Mouse (Mus musculus): ENCODE results near the gene Ctbs. TPM values are rescaled to one million over a fixed set of nuclear protein-coding genes. Genes with fewer than 3 reads are reported as not detected.

The Ctbs gene
- polyA plus RNA-seq, 1 experiment from 2014 or later = 11.3 TPM

GRCm38 (mm10) chr3:146451375-146451774 lies 1.8 kb downstream of the Ctbs start:
- Histone ChIP-seq H3K9ac (ENCODE audit: low read length) (no peak overlapping the region), H3K36me3 (ENCODE audit: control insufficient read depth, insufficient read depth, low read length) (peaks cover 10% of the 10 kb centered on the region), H3K4me3 (ENCODE audit: control insufficient read depth in 1 of 2, insufficient read depth in 1 of 2, low read depth in 1 of 2, low read length in 2 of 2) (no peak overlapping the region), H3K9me3 (ENCODE audit: control insufficient read depth, low read length) (no peaks in the 10 kb centered on the region), H3K27ac (replicated peaks in 1 of 2; ENCODE audit: control insufficient read depth in 1 of 2, insufficient read depth in 1 of 2, low read depth in 2 of 2, low read length in 2 of 2) (no peak overlapping the region), H3K4me2 (ENCODE audit: low read length) (peak overlapping the region; percentile 79), H3K27me3 (ENCODE audit: control insufficient read depth, insufficient read depth, low read length) (no peaks in the 10 kb centered on the region), H3K4me1 (ENCODE audit: control insufficient read depth in 2 of 2, insufficient read depth in 2 of 2, low read length in 2 of 2) (peaks cover 0 to 2% of the 10 kb centered on the region in 2 experiments; a peak in 1 of 4 replicates)
- ATAC-seq (ENCODE audit: insufficient number of reproducible peaks, insufficient read depth, low FRiP score, low read depth) = no peak
- 86% methylated on average over 5 of the region's 5 CpGs for WGBS

- Histone ChIP-seq H3K27me3 (ENCODE audit: control insufficient read depth, insufficient read depth, low read length) (no peaks in the 10 kb centered on the region), H3K4me2 (ENCODE audit: low read length) (no peak overlapping the region), H3K4me1 (ENCODE audit: control insufficient read depth in 2 of 2, insufficient read depth in 2 of 2, low read length in 2 of 2) (no peaks in the 10 kb centered on the region), H3K27ac (replicated peaks in 1 of 2; ENCODE audit: control insufficient read depth in 1 of 2, insufficient read depth in 1 of 2, low read depth in 2 of 2, low read length in 2 of 2) (no peak overlapping the region), H3K9me3 (ENCODE audit: control insufficient read depth, low read length) (no peaks in the 10 kb centered on the region), H3K9ac (ENCODE audit: low read length) (no peak overlapping the region), H3K4me3 (ENCODE audit: control insufficient read depth in 1 of 2, insufficient read depth in 1 of 2, low read depth in 1 of 2, low read length in 2 of 2) (no peak overlapping the region), H3K36me3 (ENCODE audit: control insufficient read depth, insufficient read depth, low read length) (peaks cover 18% of the 10 kb centered on the region)
- no peak for ATAC-seq (ENCODE audit: insufficient number of reproducible peaks, insufficient read depth, low FRiP score, low read depth)
- 44% methylated on average over 2 of the region's 2 CpGs for WGBS
These were observed 13.3 kb downstream of the Ctbs start for GRCm38 (mm10) chr3:146462939-146463338.

- H3K4me3 ChIP-seq (ENCODE audit: control insufficient read depth in 1 of 2, insufficient read depth in 1 of 2, low read depth in 1 of 2, low read length in 2 of 2) = no peak overlapping the region
- no peaks in the 10 kb centered on the region for H3K9me3 ChIP-seq (ENCODE audit: control insufficient read depth, low read length)
- no peak for ATAC-seq (ENCODE audit: insufficient number of reproducible peaks, insufficient read depth, low FRiP score, low read depth)
- H3K9ac ChIP-seq (ENCODE audit: low read length) = no peak overlapping the region
- no peaks in the 10 kb centered on the region for H3K27me3 ChIP-seq (ENCODE audit: control insufficient read depth, insufficient read depth, low read length)
- H3K4me1 ChIP-seq (ENCODE audit: control insufficient read depth in 2 of 2, insufficient read depth in 2 of 2, low read length in 2 of 2) = no peaks in the 10 kb centered on the region
- WGBS = 75% methylated on average over 2 of the region's 2 CpGs
- H3K36me3 ChIP-seq (ENCODE audit: control insufficient read depth, insufficient read depth, low read length) = 0 out of 2 replicates have a peak, but pooled peaks cover 4% of the 10 kb centered on the region
- H3K4me2 ChIP-seq (ENCODE audit: low read length) = no peak overlapping the region
- H3K27ac ChIP-seq (replicated peaks in 1 of 2; ENCODE audit: control insufficient read depth in 1 of 2, insufficient read depth in 1 of 2, low read depth in 2 of 2, low read length in 2 of 2) = no peak overlapping the region
These were observed 19.6 kb downstream of the Ctbs start for GRCm38 (mm10) chr3:146469226-146469625.

GRCm38 (mm10) chr3:146472657-146473056 lies 23.1 kb downstream of the Ctbs start:
- Histone ChIP-seq H3K4me1 (ENCODE audit: control insufficient read depth in 2 of 2, insufficient read depth in 2 of 2, low read length in 2 of 2) (no peaks in the 10 kb centered on the region), H3K9me3 (ENCODE audit: control insufficient read depth, low read length) (no peaks in the 10 kb centered on the region), H3K9ac (ENCODE audit: low read length) (no peak overlapping the region), H3K4me3 (ENCODE audit: control insufficient read depth in 1 of 2, insufficient read depth in 1 of 2, low read depth in 1 of 2, low read length in 2 of 2) (no peak overlapping the region), H3K4me2 (ENCODE audit: low read length) (no peak overlapping the region), H3K27ac (replicated peaks in 1 of 2; ENCODE audit: control insufficient read depth in 1 of 2, insufficient read depth in 1 of 2, low read depth in 2 of 2, low read length in 2 of 2) (no peak overlapping the region), H3K36me3 (ENCODE audit: control insufficient read depth, insufficient read depth, low read length) (no peaks in the 10 kb centered on the region), H3K27me3 (ENCODE audit: control insufficient read depth, insufficient read depth, low read length) (no peaks in the 10 kb centered on the region)
- WGBS = 71% methylated on average over 4 of the region's 4 CpGs
- no peak for ATAC-seq (ENCODE audit: insufficient number of reproducible peaks, insufficient read depth, low FRiP score, low read depth)

GRCm38 (mm10) chr3:146473741-146474140 lies 24.1 kb downstream of the Ctbs start:
- H3K9me3 ChIP-seq (ENCODE audit: control insufficient read depth, low read length) = no peaks in the 10 kb centered on the region
- no peak overlapping the region for H3K4me2 ChIP-seq (ENCODE audit: low read length)
- H3K36me3 ChIP-seq (ENCODE audit: control insufficient read depth, insufficient read depth, low read length) = no peaks in the 10 kb centered on the region
- ATAC-seq (ENCODE audit: insufficient number of reproducible peaks, insufficient read depth, low FRiP score, low read depth) = no peak
- no peaks in the 10 kb centered on the region for H3K27me3 ChIP-seq (ENCODE audit: control insufficient read depth, insufficient read depth, low read length)
- no peaks in the 10 kb centered on the region for H3K4me1 ChIP-seq (ENCODE audit: control insufficient read depth in 2 of 2, insufficient read depth in 2 of 2, low read length in 2 of 2)
- H3K9ac ChIP-seq (ENCODE audit: low read length) = no peak overlapping the region
- no peak overlapping the region for H3K27ac ChIP-seq (replicated peaks in 1 of 2; ENCODE audit: control insufficient read depth in 1 of 2, insufficient read depth in 1 of 2, low read depth in 2 of 2, low read length in 2 of 2)
- no peak overlapping the region for H3K4me3 ChIP-seq (ENCODE audit: control insufficient read depth in 1 of 2, insufficient read depth in 1 of 2, low read depth in 1 of 2, low read length in 2 of 2)

- WGBS = 85% methylated on average over 3 of the region's 3 CpGs
- no peak overlapping the region for H3K27ac ChIP-seq (replicated peaks in 1 of 2; ENCODE audit: control insufficient read depth in 1 of 2, insufficient read depth in 1 of 2, low read depth in 2 of 2, low read length in 2 of 2)
- ATAC-seq (ENCODE audit: insufficient number of reproducible peaks, insufficient read depth, low FRiP score, low read depth) = no peak
- H3K4me3 ChIP-seq (ENCODE audit: control insufficient read depth in 1 of 2, insufficient read depth in 1 of 2, low read depth in 1 of 2, low read length in 2 of 2) = no peak overlapping the region
- no peaks in the 10 kb centered on the region for H3K36me3 ChIP-seq (ENCODE audit: control insufficient read depth, insufficient read depth, low read length)
- no peak overlapping the region for H3K9ac ChIP-seq (ENCODE audit: low read length)
- no peak overlapping the region for H3K4me2 ChIP-seq (ENCODE audit: low read length)
- no peaks in the 10 kb centered on the region for H3K9me3 ChIP-seq (ENCODE audit: control insufficient read depth, low read length)
- H3K27me3 ChIP-seq (ENCODE audit: control insufficient read depth, insufficient read depth, low read length) = no peaks in the 10 kb centered on the region
- no peaks in the 10 kb centered on the region for H3K4me1 ChIP-seq (ENCODE audit: control insufficient read depth in 2 of 2, insufficient read depth in 2 of 2, low read length in 2 of 2)
These were observed 24.8 kb downstream of the Ctbs start for GRCm38 (mm10) chr3:146474428-146474827.

GRCm38 (mm10) chr3:146482044-146482443 lies 32.4 kb downstream of the Ctbs start:
- no peak for ATAC-seq (ENCODE audit: insufficient number of reproducible peaks, insufficient read depth, low FRiP score, low read depth)
- H3K27ac ChIP-seq (replicated peaks in 1 of 2; ENCODE audit: control insufficient read depth in 1 of 2, insufficient read depth in 1 of 2, low read depth in 2 of 2, low read length in 2 of 2) = no peak overlapping the region
- H3K4me1 ChIP-seq (ENCODE audit: control insufficient read depth in 2 of 2, insufficient read depth in 2 of 2, low read length in 2 of 2) = no peaks in the 10 kb centered on the region
- no peaks in the 10 kb centered on the region for H3K9me3 ChIP-seq (ENCODE audit: control insufficient read depth, low read length)
- WGBS = 64% methylated on average over 2 of the region's 2 CpGs
- no peaks in the 10 kb centered on the region for H3K27me3 ChIP-seq (ENCODE audit: control insufficient read depth, insufficient read depth, low read length)
- H3K36me3 ChIP-seq (ENCODE audit: control insufficient read depth, insufficient read depth, low read length) = no peaks in the 10 kb centered on the region
- H3K9ac ChIP-seq (ENCODE audit: low read length) = no peak overlapping the region
- no peak overlapping the region for H3K4me3 ChIP-seq (ENCODE audit: control insufficient read depth in 1 of 2, insufficient read depth in 1 of 2, low read depth in 1 of 2, low read length in 2 of 2)
- H3K4me2 ChIP-seq (ENCODE audit: low read length) = no peak overlapping the region

GRCm38 (mm10) chr3:146486464-146486863 lies 36.9 kb downstream of the Ctbs start:
- no peak overlapping the region for H3K9ac ChIP-seq (ENCODE audit: low read length)
- no peaks in the 10 kb centered on the region for H3K36me3 ChIP-seq (ENCODE audit: control insufficient read depth, insufficient read depth, low read length)
- no peak overlapping the region for H3K27ac ChIP-seq (replicated peaks in 1 of 2; ENCODE audit: control insufficient read depth in 1 of 2, insufficient read depth in 1 of 2, low read depth in 2 of 2, low read length in 2 of 2)
- ATAC-seq (ENCODE audit: insufficient number of reproducible peaks, insufficient read depth, low FRiP score, low read depth) = no peak
- H3K9me3 ChIP-seq (ENCODE audit: control insufficient read depth, low read length) = no peaks in the 10 kb centered on the region
- H3K4me2 ChIP-seq (ENCODE audit: low read length) = no peak overlapping the region
- no peaks in the 10 kb centered on the region for H3K4me1 ChIP-seq (ENCODE audit: control insufficient read depth in 2 of 2, insufficient read depth in 2 of 2, low read length in 2 of 2)
- H3K27me3 ChIP-seq (ENCODE audit: control insufficient read depth, insufficient read depth, low read length) = no peaks in the 10 kb centered on the region
- 81% methylated on average over 4 of the region's 4 CpGs for WGBS
- no peak overlapping the region for H3K4me3 ChIP-seq (ENCODE audit: control insufficient read depth in 1 of 2, insufficient read depth in 1 of 2, low read depth in 1 of 2, low read length in 2 of 2)

Data from heart, embryonic 14.5 days (tissue).